Mouse (Mus musculus): ENCODE data around the gene Mgat4b.

DNA sequence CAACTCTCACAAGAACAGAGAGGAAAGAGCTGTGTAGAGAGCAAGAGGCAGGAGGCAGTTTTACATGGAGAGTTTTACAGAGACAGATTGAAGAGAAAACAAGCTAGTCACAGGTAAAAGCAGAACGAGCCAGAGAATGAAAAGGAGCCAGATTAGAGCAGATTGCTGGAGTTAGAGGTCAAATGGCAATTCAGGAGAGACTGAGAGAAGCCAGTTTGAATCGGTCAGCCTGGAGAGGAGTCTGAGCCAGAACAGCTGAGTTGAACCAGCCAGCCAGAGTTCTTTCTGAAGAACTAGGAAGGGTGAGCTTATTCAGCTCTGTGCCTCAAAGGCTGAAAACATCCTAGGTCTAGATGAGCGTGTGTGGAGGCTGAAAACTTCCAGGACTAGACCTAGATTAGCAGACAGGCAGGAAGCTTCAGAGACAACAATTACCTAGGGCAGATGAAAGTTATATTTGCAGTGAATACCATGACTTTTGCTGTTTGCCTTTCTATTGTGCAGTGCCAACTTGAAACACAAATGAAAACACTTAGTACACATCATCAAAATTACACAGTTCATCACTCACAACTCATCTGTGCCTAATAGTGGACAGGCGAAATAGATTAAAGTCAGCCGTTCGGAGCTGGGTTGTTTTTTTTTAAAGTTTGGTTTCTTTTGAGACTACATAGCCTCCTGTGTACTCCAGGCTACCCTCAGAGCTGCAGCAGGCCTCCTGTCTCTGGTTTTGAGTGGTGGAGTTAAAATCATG, 30.0 kb upstream of the Mgat4b start:
- no peak for TF ChIP-seq ZNF384 (IDR thresholded peaks at IDR 0.05; ENCODE audit: low read depth, low read length)
- no peak for TF ChIP-seq MAFK (IDR thresholded peaks at IDR 0.05; ENCODE audit: insufficient read depth, low read depth, low read length)
- no peak for TF ChIP-seq CHD2 (IDR thresholded peaks at IDR 0.05; ENCODE audit: low read depth, low read length)
- no peak for TF ChIP-seq HCFC1 (IDR thresholded peaks at IDR 0.05; ENCODE audit: borderline replicate concordance, insufficient read depth, low read length)
- no peak for TF ChIP-seq ZC3H11A (IDR thresholded peaks at IDR 0.05; ENCODE audit: borderline replicate concordance, low read depth, low read length)
